Mouse (Mus musculus): ENCODE results near the gene Cd34.

DNA sequence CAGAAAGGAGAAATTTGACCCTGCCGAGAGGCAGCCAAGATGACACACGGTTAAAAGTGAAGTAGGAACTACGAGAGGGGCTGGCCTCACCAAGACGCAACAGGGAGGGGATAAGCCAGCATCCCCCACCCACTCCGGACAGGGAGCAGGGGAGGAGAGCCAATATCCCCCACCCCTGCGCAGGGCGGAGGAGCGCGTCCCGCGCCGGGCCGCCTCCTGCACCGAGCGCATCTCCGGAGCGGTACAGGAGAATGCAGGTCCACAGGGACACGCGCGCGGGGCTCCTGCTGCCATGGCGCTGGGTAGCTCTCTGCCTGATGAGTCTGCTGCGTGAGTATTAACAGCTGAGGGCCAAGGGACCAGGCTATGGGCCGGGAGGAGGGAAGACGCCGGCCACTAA lies at the start of gene Cd34:
- TF ChIP-seq CTCF (IDR thresholded peaks at IDR 0.05; ENCODE audit: extremely low read depth, insufficient read length, insufficient replicate concordance, low read depth, low read length), result no peak
- TF ChIP-seq POLR2A (IDR thresholded peaks at IDR 0.05; ENCODE audit: low read depth, low read length), result no peak

All from small intestine, adult 2 months (tissue).